Mouse (Mus musculus) intestine, embryonic 14.5 days (tissue): ENCODE data around the gene Aip. TPM values are rescaled to one million over a fixed set of nuclear protein-coding genes. Genes with fewer than 3 reads are reported as not detected.
"Not testable (repeated sequence)": the region's sequence is repeated elsewhere in the genome, so short reads cannot be mapped to it uniquely, and the experiment has no call there.

Experiments used
- ATAC-seq: fragments of 200-750 bp; cut with Nextera tagmentation; replicated peaks from 2 replicates; pipeline ENCODE4 v1.8.0; 2017; ENCODE audit warnings: low read depth, moderate number of reproducible peaks, moderate TSS enrichment, moderate library complexity; ENCODE audit not compliant: low FRiP score, low TSS enrichment
- DNase-seq: peaks from one replicate; pipeline ENCODE4 v3.0.0-alpha.2; 2018; ENCODE audit warnings: low spot score
- H3K27ac ChIP-seq: fragments of 300-500 bp; sonication (generic); 2 replicates; pipeline ENCODE4 v1.5.1; 2014; ENCODE audit warnings: low read depth, mild to moderate bottlenecking, control low read depth
- H3K27me3 ChIP-seq: fragments of 300-500 bp; sonication (generic); replicated peaks from 2 replicates; pipeline ENCODE4 v1.6.1; 2014; ENCODE audit warnings: low read length, control low read depth; ENCODE audit not compliant: control insufficient read depth, insufficient read depth
- H3K36me3 ChIP-seq: fragments of 300-500 bp; sonication (generic); 2 replicates; pipeline ENCODE4 v1.6.1; 2014; ENCODE audit warnings: low read length, control low read depth; ENCODE audit not compliant: control insufficient read depth, insufficient read depth
- H3K4me1 ChIP-seq: fragments of 300-500 bp; sonication (generic); replicated peaks from 2 replicates; pipeline ENCODE4 v1.6.1; 2014; ENCODE audit warnings: low read length, control low read depth, mixed read lengths; ENCODE audit not compliant: control insufficient read depth, insufficient read depth
- H3K4me2 ChIP-seq: fragments of 300-500 bp; sonication (generic); 2 replicates; pipeline ENCODE4 v1.6.1; 2014; ENCODE audit warnings: low read length
- H3K4me3 ChIP-seq: fragments of 300-500 bp; sonication (generic); 2 replicates; pipeline ENCODE4 v1.5.1; 2014; ENCODE audit warnings: low read depth, low read length, control low read depth, mixed read lengths
- H3K9ac ChIP-seq: fragments of 300-500 bp; sonication (generic); 2 replicates; pipeline ENCODE4 v1.6.1; 2014; ENCODE audit warnings: mild to moderate bottlenecking, low read length
- H3K9me3 ChIP-seq: fragments of 300-500 bp; sonication (generic); 2 replicates; pipeline ENCODE4 v1.6.1; 2016; ENCODE audit warnings: low read length, control low read depth; ENCODE audit not compliant: control insufficient read depth
- WGBS: fragments of 180-500 bp; shearing (Covaris S2); extraction: QIAGEN DNeasy Blood & Tissue Kit; methylation state at CpG from one replicate; pipeline ENCODE4 v1.1.7; 2014; 5-methylcytosine and 5-hydroxymethylcytosine counted together
- polyA plus RNA-seq: library from polyadenylated mRNA; unstranded; fragments of >200 nt; fragmentation: Nextera tagmentation; extraction: Ambion mirVana; gene quantifications from 2 replicates; pipeline ENCODE4 v1.2.1, GENCODE M21; 2014

The Aip gene
- polyA plus RNA-seq, 1 experiment from 2014 or later: 89.7 TPM

DNA sequence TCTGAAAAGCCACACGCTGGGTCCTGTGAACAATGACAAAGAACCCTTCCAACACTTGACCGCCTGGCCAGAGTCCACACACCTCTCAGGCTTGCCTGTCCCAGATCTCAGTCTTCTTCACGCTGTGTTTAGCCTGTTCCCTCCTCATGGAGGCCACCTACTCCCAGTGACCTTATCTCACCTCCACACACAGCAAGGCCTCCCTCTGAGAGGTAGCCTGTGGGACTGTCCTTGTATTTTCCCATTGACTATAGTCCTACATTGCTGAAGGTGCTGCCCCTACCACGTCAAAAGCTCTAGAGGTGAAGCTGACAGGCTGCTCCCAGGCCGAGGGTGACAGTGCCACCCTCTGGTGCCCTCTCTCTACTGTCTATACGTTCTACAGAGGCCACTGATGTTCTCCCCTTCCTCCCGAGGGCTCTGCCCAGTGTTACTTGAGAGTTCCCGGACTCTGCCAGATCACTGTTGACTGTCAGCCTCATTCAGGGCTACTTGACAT lies 45.1 kb downstream of the Aip start:
- no peak overlapping the region for H3K27ac ChIP-seq
- DNase-seq (no peak), ATAC-seq (no peak)
- H3K9ac ChIP-seq: no peak overlapping the region
- no peak overlapping the region for H3K4me3 ChIP-seq
- no peaks in the 10 kb centered on the region for H3K4me1 ChIP-seq
- no peak overlapping the region for H3K4me2 ChIP-seq
- H3K36me3 ChIP-seq: no peaks in the 10 kb centered on the region
- 67% methylated on average over 8 of the region's 8 CpGs for WGBS
- H3K9me3 ChIP-seq: no peaks in the 10 kb centered on the region
- no peaks in the 10 kb centered on the region for H3K27me3 ChIP-seq

- Histone ChIP-seq H3K4me1 (no peaks in the 10 kb centered on the region), H3K36me3 (no peaks in the 10 kb centered on the region), H3K27me3 (no peaks in the 10 kb centered on the region), H3K9me3 (no peaks in the 10 kb centered on the region), H3K4me2 (no peak overlapping the region), H3K9ac (no peak overlapping the region), H3K4me3 (no peak overlapping the region), H3K27ac (no peak overlapping the region)
- ATAC-seq: no peak
- WGBS: 66% methylated on average over 1 of the region's 1 CpGs
- no peak for DNase-seq
These were observed 46.1 kb downstream of the Aip start for GRCm38 (mm10) chr19:4079594-4079993.

GRCm38 (mm10) chr19:4075531-4075930 lies 50.1 kb downstream of the Aip start:
- no peak for DNase-seq
- H3K4me2 ChIP-seq: no peak overlapping the region
- no peak for ATAC-seq
- WGBS: 91% methylated on average over 1 of the region's 1 CpGs
- no peak overlapping the region for H3K27ac ChIP-seq
- no peaks in the 10 kb centered on the region for H3K9me3 ChIP-seq
- no peak overlapping the region for H3K9ac ChIP-seq
- H3K4me3 ChIP-seq: no peak overlapping the region
- H3K4me1 ChIP-seq: no peaks in the 10 kb centered on the region
- no peaks in the 10 kb centered on the region for H3K27me3 ChIP-seq
- no peaks in the 10 kb centered on the region for H3K36me3 ChIP-seq

GRCm38 (mm10) chr19:4072706-4073424 lies 52.8 kb downstream of the Aip start:
- H3K4me3 ChIP-seq: no peak overlapping the region
- no peak overlapping the region for H3K4me2 ChIP-seq
- 74% methylated on average over 6 of the region's 6 CpGs for WGBS
- ATAC-seq (no peak), DNase-seq (no peak)
- H3K27me3 ChIP-seq: no peaks in the 10 kb centered on the region
- H3K9ac ChIP-seq: no peak overlapping the region
- no peak overlapping the region for H3K27ac ChIP-seq
- no peaks in the 10 kb centered on the region for H3K9me3 ChIP-seq
- no peaks in the 10 kb centered on the region for H3K36me3 ChIP-seq
- no peaks in the 10 kb centered on the region for H3K4me1 ChIP-seq

- Histone ChIP-seq H3K9me3 (no peaks in the 10 kb centered on the region), H3K4me3 (no peak overlapping the region), H3K9ac (no peak overlapping the region), H3K4me2 (no peak overlapping the region), H3K36me3 (no peaks in the 10 kb centered on the region), H3K4me1 (no peaks in the 10 kb centered on the region), H3K27me3 (no peaks in the 10 kb centered on the region), H3K27ac (no peak overlapping the region)
- WGBS: 88% methylated on average over 6 of the region's 6 CpGs
- DNase-seq (no peak), ATAC-seq (no peak)
These were observed 54.3 kb downstream of the Aip start for GRCm38 (mm10) chr19:4071406-4071805.

DNA sequence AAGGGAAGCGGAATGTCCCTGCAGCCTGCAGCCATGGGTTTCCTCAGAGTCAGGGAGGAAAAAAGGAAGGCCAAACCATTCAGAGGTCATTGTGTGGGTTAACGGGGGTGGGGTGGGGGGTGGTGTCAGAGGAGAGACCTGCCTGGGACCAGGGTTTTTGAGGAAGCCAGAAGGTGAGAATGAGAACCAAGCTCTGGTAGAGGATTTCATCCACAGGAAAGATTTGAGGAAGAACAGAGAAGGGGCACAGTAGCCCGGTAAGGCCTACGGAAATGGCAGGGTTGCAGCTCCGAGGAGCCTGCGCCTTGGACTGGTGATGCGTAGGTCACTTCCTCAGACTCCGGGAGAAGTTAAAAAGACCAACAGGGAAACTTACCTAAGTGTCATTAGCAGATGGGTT lies 54.9 kb downstream of the Aip start:
- Histone ChIP-seq H3K36me3 (no peaks in the 10 kb centered on the region), H3K27me3 (no peaks in the 10 kb centered on the region), H3K4me1 (no peaks in the 10 kb centered on the region), H3K9ac (no peak overlapping the region), H3K9me3 (no peaks in the 10 kb centered on the region), H3K27ac (no peak overlapping the region), H3K4me2 (no peak overlapping the region), H3K4me3 (no peak overlapping the region)
- DNase-seq (no peak), ATAC-seq (no peak)
- 80% methylated on average over 8 of the region's 8 CpGs for WGBS

DNA sequence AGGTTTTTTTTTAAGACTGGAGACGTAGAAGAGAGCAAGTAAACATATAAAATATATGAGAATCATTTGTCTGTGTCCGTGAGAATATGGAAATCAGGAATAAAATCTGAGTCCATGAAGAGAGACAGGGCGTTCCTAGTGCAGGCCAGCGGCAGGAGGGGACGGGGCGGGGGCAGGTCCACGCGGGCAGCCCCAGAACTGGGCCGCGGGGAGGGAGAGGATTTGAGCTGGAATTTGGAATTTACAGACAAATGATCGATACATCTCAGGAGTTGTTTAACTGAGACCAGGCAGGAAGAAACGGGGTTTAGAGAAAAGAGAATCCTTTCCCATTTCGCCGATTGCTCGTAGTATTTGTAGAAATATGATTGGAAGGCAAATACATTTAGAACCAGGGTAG lies 55.3 kb downstream of the Aip start:
- WGBS: 60% methylated on average over 15 of the region's 15 CpGs
- no peak for DNase-seq
- Histone ChIP-seq H3K27me3 (no peaks in the 10 kb centered on the region), H3K4me2 (no peak overlapping the region), H3K4me3 (no peak overlapping the region), H3K9ac (no peak overlapping the region), H3K36me3 (no peaks in the 10 kb centered on the region), H3K4me1 (no peaks in the 10 kb centered on the region), H3K27ac (no peak overlapping the region), H3K9me3 (no peaks in the 10 kb centered on the region)
- no peak for ATAC-seq

DNA sequence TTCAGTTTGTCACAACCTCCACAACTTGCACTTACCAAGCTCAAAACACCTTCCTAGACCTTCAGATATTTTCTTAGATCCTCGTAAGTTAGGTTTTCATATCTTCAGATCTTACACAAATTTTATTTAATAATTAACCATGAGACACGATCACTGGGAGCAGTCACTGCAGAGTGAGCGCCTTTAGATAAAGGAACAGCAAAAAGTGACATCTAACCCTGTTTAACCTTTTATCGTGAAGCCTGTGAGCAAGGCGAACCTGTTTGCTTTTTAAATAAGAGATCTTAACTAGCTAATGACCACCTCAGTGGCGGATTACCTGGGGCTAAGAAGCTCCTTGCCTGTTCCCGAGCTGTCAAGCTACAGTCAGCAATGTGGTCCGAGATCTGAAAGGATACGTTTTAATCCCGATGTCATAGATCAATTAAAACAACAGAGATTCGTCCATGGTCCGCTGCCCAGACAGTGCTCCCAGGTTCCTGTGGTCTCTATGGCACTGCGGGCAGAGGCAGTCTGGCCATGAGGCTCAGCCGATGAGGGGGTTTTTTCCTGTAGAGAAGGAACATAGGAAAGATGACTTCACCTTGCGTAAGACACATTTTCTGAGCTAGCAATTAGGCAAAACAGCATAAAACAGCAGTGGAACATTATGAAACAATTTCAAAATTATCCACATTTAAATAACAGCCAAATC lies 56.8 kb downstream of the Aip start:
- ATAC-seq (no peak), DNase-seq (no peak)
- Histone ChIP-seq H3K36me3 (no peaks in the 10 kb centered on the region), H3K9me3 (no peaks in the 10 kb centered on the region), H3K4me1 (no peaks in the 10 kb centered on the region), H3K27ac (no peak overlapping the region), H3K4me2 (peak overlapping the region; percentile 12; the same call in 1 of the 2 replicates), H3K27me3 (no peaks in the 10 kb centered on the region), H3K4me3 (no peak overlapping the region), H3K9ac (no peak overlapping the region)
- WGBS: 70% methylated on average over 15 of the region's 15 CpGs

DNA sequence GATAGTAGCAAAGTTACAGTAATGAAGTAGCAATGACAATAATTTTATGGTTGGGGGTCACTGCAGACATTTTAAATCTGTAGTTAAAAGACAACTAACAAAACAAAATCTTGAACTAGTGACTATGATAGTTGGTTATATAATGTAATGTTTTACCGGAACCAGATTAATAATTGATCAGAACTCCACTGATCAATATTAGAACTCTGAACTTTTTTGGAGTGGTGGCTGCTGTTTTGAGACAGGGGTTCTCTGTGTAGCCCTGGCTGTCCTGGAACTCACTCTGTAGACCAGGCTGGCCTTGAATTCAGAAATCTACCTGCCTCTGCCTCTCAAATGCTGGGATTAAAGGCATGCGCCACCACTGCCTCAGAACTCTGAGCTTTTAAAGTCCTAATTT lies 57.4 kb downstream of the Aip start:
- not testable (repeated sequence) for H3K27me3 ChIP-seq, H3K4me2 ChIP-seq
- 89% methylated on average over 2 of the region's 2 CpGs for WGBS

More for the DNA sequence above, 57.4 kb downstream of the Aip start:
- not testable (repeated sequence) for H3K36me3 ChIP-seq, H3K9me3 ChIP-seq, H3K4me3 ChIP-seq, ATAC-seq, H3K9ac ChIP-seq, DNase-seq, H3K27ac ChIP-seq, H3K4me1 ChIP-seq
